Mouse (Mus musculus) kidney, postnatal 25 days (tissue): ENCODE measurements around the gene Nos1ap.
A peak's percentile ranks its signal among the peaks of the same experiment; 100 is the strongest.

Source experiments
- DNase-seq, 2 experiments: peaks; one replicate each; pipeline ENCODE4 v3.0.0; 2021; ENCODE audit warnings: mixed read lengths in 2 of 2

Nos1ap gene

DNA sequence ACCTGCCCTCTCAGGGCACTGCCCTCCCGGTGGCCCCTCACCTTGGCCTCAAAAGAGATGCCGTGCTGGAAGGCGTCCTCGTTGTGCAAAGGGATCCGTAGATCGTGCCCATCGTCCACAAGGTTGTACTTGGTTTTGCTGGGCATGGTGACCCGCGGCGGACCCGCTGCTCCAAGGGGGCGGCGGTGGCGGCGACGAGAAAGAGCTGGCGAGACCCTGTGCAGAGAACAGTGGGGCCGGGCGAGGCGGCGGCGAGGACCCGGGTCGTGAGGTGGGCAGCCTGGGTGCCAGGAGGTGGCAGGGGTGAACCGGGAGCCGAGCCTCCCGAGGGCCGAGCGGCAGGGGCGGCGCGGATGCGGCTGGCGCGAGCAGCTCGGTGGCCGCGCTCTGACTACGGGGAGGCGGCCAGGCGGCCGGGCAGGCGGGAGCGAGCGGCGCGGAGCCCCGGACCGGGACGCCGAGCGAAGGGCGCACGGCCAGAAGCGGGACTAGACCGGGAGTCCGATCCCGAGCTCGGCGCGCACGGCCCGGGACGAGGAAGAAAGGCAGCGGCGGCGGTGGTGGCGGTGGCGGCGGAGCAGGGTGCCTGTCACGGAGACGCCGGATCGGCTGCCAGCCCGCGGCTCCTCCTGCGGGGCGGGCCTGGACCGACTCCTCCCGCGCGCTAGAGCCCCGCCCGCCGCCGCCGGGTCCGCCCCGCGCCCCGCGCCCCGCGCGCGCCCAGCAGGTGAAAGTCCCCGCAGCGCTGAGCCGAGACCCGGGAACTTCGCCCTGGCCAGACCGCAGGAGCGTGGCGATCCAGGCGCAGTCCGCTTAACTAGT, at the start of gene Nos1ap:
Nos1ap (minus strand) TSS at position 643 of the 822 bp plus-strand sequence.
- DNase-seq, result peak; percentile 87 to 95

DNA sequence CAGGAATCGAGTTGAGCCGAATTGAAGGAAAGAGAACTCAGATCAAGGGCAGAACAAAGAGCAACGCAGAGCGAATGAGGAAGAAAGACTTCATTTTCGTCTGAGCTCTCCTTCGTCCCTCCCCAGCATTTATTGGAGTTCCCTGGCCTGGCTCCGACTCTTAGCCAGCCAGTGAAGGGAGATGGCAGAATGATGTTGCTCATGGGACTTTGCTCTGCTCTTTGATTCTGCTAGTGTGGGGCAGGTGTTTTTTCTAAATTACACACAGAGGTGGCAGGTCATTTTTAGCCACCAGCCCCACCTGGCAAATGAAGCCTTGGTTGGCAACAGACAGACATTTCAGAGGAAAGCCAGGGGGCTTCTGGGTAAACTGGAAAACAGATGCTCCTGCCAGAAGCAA, 49.3 kb upstream of the Nos1ap start:
- DNase-seq, result no peak

- no peak for DNase-seq
Measured at GRCm38 (mm10) chr1:170632856-170633255, 43.2 kb upstream of the Nos1ap start.

DNA sequence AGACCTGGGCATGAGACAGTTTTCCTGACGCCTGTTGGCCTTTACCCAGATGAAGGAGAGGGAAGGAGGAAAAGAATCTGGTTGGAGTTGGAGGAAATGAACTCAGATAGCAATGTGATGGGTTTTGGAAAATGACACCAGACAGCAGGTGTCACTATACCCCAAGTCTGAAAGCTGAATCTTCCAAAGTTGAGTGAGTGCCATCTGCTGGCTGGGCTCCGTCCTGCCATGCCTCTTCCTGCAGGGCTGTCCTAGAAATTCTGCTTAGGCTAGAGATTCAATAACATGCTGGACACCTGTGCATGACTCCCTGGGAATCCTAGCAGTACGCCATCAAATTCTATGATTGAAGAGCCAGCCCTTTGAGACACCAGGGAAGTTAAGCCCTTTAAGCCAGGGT, 42.7 kb upstream of the Nos1ap start:
- peak; percentile 84 to 88 for DNase-seq

- no peak for DNase-seq
Measured at GRCm38 (mm10) chr1:170631571-170631970, 41.9 kb upstream of the Nos1ap start.

- DNase-seq, result no peak
Measured at GRCm38 (mm10) chr1:170630489-170630888, 40.8 kb upstream of the Nos1ap start.

DNA sequence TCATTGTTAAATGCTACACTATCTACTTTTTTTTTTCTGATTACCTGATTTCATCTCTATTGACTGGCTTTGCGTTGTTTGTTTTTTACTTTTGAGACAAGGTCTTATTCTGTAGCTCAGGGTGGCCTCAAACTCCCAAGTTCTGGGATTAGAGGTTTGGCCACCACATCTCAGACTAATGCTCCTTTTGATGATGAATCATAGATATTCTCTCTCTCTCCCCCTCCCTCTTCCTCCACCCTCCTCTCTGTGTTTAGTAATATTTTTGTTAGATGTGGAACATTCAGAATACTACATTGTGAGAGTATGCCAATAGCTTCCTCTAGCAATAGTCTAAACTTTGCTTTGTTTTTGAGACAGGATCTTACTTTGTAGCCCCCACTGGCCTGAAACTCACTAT, 33.8 kb upstream of the Nos1ap start:
- no peak for DNase-seq

- no peak for DNase-seq
Measured at GRCm38 (mm10) chr1:170622934-170623333, 33.3 kb upstream of the Nos1ap start.

DNA sequence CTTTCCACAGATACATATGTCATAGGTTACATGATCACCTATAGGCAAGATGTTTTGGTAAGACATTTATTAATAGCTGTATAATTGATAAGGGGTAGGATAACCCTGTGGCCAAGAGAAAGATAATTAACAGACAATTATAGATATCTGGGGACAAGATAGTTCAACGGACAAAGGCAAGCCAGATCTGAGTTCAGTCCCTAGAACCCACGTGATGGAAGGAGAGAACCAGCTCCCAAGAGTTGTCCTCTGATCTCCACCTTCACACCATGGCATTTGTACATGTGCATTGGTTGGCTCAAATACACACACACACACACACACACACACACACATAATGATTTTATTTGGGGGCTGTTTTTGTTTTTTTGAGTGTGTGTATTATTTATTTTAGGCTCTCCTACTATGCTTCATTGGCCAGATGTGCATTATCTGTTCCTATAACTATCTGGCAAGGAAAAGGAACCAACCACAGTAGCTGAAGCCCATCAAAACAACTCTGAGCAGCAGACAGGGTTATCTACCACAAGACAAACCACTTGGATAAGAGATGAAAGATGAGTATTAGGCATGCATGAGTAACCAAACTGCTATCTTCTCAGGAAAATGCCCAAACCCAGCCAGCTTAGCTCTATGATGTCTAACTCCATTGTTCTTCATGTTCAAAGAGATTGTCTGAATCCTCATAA, 30.2 kb upstream of the Nos1ap start:
- no peak for DNase-seq

DNA sequence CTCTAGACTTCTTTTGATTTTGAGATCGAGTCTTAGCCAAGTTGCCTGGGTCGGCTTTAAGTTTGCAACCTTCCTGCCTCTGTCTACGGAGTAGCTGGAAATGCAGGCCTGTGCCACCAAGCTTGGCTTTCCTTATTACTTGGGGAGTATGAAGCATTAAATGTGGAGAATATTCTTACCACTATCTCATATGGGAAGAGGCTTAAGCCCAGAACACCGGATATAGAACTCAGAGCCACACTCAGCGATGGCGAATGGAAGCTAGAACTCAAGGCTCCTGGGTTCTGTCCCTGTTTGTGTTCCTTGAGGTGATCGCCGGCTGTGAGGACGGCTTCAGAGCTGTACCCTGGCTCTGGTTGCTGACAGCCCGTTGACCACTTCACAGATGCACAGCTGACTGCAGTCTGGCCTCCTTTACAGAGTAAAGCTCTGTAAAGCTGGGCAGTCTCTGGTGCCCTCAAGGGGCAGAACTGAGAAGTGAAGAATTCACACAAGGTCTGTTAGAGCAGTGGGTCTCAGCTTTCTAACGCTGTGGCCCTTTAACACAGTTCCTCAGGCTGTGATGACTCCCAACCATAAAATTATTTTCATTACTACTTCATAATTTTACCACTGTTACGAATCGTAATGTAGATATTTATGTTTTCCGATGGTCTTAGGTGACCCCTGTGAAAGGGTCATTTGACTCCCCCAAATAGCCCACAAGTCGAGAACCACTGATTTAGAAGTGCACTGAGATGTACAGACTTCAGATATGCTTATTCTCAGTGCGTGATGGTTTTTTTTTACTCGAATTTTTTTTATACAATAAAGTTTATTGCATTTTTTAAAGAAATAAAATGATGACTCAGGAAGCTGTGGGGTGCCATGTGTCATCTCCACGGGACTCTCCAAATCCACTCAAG, 23.6 kb upstream of the Nos1ap start:
- peak; percentile 76 to 83 for DNase-seq

DNA sequence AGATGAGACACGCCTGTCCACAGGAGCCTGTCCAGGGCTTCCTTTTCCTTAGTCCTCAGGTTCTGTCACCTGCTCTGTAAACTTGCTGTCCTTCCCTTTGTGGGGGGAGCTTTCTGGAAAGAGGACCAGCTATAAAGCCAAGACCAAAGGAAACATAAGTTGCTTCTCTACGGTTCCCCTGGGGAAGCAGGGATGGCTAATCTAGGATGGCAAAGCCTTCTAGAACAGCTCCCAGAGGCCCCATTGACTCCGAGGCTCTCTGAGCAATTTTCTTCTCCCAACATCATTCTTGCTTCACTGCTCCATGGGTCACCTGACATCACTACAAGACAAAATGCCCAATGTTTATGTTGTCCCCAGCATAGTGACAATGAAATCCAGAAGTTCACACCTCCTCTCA, 22.0 kb upstream of the Nos1ap start:
- DNase-seq, result no peak

GRCm38 (mm10) chr1:170610695-170611094, 21.0 kb upstream of the Nos1ap start:
- DNase-seq, result no peak

- DNase-seq, result no peak
Measured at GRCm38 (mm10) chr1:170610289-170610688, 20.6 kb upstream of the Nos1ap start.

DNA sequence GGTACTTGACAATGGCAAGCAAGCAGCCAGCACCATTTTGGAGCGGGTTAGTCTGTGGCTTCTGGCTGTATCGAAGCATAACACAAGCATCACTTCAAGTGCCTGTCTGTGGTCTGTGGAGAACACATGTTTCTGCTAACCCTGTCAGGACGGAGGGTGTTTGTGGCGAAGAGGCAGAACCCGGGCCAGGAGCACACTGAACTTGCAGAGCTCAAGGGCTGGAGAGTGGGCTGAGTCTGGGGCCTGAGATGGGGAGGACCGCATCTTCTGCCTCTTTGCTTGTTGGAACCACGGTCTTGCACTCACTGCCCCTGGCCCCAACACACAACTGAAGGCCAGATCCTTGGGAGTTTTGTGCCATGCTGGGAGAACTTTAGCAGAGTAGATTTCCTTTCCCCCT, 20.2 kb upstream of the Nos1ap start:
- DNase-seq, result no peak

DNA sequence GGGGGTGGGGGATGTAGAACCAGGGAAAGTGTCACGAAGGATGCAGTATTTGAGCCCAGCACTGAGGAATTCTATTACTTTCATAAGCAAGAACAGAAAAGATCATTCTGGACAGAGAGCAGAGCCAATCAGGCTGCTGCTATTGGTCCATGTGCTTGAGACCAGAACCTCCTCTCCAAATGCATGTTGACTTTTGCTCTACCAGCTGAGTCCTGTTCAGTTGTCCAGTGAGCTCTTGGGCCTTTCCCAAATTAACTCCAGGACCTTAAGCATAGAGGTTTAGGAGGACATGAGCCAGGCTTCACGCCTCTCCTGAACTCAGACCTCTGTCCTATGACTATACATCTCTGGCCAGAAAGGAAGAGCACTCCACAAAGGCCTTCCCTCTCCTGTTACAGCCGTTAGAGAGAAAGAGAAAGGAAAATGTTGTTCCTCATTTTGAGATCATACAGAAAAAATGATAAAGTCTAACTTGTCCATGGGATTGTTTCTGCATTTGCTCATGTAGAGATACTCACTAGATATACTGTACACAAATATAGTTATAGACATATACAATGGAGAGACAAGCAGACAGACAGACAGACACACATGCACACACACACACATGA, 18.9 kb upstream of the Nos1ap start:
- DNase-seq, result no peak

- DNase-seq, result no peak
Measured at GRCm38 (mm10) chr1:170607231-170607917, 17.7 kb upstream of the Nos1ap start.

GRCm38 (mm10) chr1:170605228-170606001, 15.8 kb upstream of the Nos1ap start:
- no peak for DNase-seq

- DNase-seq, result no peak
Measured at GRCm38 (mm10) chr1:170594575-170594974, 4.9 kb upstream of the Nos1ap start.

GRCm38 (mm10) chr1:170590531-170590930, 870 bp upstream of the Nos1ap start:
- no peak for DNase-seq

GRCm38 (mm10) chr1:170590041-170590360, 340 bp upstream of the Nos1ap start:
- DNase-seq, result no peak

DNA sequence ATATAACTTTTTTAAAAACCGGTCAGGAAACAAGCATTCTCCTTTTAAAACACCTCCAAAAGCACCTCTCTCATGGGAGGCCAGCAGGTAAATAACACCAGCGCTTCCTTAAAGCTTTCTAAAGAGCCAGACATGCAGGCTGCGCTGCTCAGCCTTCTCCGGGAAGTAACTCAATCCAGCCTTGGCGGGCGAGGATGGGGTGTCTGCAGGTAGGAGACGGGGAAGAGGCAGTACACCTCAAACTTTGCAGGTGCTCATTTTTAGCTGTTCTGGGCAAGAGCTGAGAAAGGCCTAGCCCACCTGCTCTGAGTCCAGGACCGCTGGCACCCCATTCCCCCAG, 812 bp downstream of the Nos1ap start:
- peak; percentile 39 to 62 for DNase-seq

GRCm38 (mm10) chr1:170588353-170588752, 1.3 kb downstream of the Nos1ap start:
- peak; percentile 69 to 79 for DNase-seq
